Mouse (Mus musculus): ENCODE measurements at regions not wholly inside any gene's neighbourhood (a gene's known extent, or its start where the extent isn't known, plus 50 kb on each side); places are given as distances from the start of the nearest gene placed in this dataset.

DNA sequence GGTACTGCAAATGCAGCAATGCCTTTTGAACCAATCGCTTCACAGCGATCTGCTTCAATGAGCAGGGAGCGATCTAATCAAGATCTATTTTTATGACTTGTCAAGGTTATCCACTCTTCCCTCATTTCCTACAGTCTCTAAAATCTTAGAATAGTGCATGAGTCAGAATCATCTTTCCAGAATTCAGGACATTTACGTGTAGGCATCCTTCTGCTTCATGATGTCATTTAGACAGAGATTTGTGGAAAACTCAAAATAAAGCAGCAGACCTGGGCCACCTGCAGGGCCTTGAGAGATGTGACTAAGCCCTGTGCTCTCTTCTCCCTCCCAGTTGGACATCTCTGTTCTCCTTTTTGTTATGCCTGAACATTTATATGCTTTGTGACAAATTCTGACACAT is 103.6 kb downstream of the Adamts1 start:
- no peak for TF ChIP-seq CTCF (IDR thresholded peaks at IDR 0.05; ENCODE audit: borderline replicate concordance, insufficient read depth, low read depth, low read length)
- no peak for TF ChIP-seq POLR2A (IDR thresholded peaks at IDR 0.05; ENCODE audit: borderline replicate concordance, insufficient read depth, low read length)

Data from cerebellum, adult 2 months (tissue).